Mouse (Mus musculus): ENCODE results near the gene Gm3233. TPM values are rescaled to one million over a fixed set of nuclear protein-coding genes. Genes with fewer than 3 reads are reported as not detected.
"Not testable (repeated sequence)": the region's sequence is repeated elsewhere in the genome, so short reads cannot be mapped to it uniquely, and the experiment has no call there.

Gene Gm3233
- polyA plus RNA-seq, 1 experiment, result not detected

DNA sequence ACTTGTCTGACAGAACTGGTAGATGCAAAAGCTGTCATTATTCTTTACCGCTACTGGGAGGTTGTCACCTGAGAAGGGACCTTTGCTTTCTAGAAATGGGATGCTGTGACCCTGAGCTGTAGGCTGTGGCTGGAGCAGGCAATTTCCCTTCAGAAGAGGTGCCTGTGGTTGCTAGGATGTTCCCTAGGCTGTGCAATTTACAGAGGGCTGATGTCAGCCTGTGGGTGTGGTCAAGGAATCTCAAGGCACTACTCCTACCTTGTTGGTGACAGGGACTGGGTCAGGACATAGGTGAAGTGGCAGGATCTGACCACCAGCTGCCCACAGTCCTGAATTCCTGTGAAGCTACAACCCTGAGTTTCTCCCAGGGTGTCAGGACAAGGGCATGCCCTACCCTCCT, 10.2 kb upstream of the Gm3233 start:
- DNase-seq, result no peak
- Histone ChIP-seq H3K4me3 (replicated peaks; ENCODE audit: extremely low read depth, low read depth, low read length) (no peak overlapping the region), H3K4me1 (ENCODE audit: control insufficient read depth, insufficient read depth, low read length) (no peaks in the 10 kb centered on the region)
- no peak for TF ChIP-seq CTCF (IDR thresholded peaks at IDR 0.05; ENCODE audit: insufficient read depth, low read length)
- TF ChIP-seq POLR2A (IDR thresholded peaks at IDR 0.05; ENCODE audit: borderline replicate concordance, extremely low read depth, low read depth, low read length), result no peak
- 81% methylated on average over 1 of the region's 1 CpGs for WGBS

DNA sequence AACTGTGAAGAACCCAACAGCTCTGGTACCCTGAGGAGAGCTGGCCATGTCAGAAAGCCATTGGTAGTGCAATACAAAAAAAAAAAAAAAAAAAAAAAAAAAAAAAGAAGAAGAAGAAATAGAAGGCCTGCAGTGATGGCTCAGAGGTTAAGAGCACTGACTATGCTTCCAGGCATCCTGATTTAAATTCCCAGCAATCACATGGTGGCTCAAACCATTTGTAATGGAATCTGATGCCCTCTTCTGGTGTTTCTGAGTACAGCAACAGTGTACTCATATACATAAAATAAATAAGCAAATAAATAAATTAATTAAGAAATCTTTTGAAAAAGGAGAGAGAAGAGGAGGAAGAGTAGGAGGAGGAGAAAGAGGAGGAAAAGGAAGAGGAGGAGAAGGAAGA, 6.0 kb downstream of the Gm3233 start:
- TF ChIP-seq CTCF (IDR thresholded peaks at IDR 0.05; ENCODE audit: insufficient read depth, low read length), result no peak
- no peak for TF ChIP-seq POLR2A (IDR thresholded peaks at IDR 0.05; ENCODE audit: borderline replicate concordance, extremely low read depth, low read depth, low read length)
- no peaks in the 10 kb centered on the region for H3K4me1 ChIP-seq (ENCODE audit: control insufficient read depth, insufficient read depth, low read length)
- no peak for DNase-seq
- no peak overlapping the region for H3K4me3 ChIP-seq (replicated peaks; ENCODE audit: extremely low read depth, low read depth, low read length)

DNA sequence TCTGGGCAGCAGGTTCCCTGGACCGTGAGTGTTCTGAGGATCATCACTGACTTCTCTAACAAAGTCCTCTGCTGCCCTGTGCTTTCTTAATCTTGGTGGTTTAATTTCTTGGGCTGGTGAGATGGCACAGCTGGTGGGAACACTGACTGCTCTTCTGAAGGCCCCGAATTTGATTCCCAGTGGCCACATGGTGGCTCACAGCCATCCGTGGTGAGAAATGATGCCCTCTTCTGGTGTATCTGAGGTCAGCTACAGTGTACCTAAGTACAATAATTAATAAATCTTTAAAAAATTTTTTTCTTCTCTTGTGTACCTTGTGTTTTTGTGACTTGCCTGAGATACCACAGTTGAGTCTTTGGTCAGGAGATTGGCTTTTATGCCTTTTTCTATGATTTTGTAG, 7.2 kb downstream of the Gm3233 start:
- 44% methylated on average over 3 of the region's 3 CpGs for WGBS
- not testable (repeated sequence) for DNase-seq; H3K4me3 ChIP-seq (replicated peaks; ENCODE audit: extremely low read depth, low read depth, low read length); H3K4me1 ChIP-seq (ENCODE audit: control insufficient read depth, insufficient read depth, low read length)

DNA sequence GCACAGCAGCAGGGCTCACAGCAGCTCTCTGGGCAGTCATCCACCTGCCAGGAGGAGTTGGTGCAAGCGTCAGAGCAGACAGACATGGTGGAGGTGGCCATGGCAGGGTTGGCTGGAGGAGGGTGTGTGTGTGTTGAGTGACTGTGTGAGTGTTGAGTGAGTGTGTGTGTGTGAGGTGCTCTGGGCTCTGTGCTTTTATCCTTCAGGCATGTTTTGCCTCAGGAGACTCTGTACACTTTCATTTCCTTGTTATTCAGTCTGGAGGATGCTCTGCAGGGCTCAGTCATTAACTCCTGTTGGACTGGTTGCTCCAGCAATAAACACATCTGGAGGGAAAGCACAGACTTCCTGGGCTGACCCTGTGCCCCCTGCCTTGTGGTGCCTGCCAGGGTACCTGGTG, 8.2 kb downstream of the Gm3233 start, which contains the start of gene Gm9736:
TSS of gene Gm9736 (minus strand) at position 101 of the 400 bp plus-strand sequence.
- H3K4me1 ChIP-seq (ENCODE audit: control insufficient read depth, insufficient read depth, low read length); DNase-seq; H3K4me3 ChIP-seq (replicated peaks; ENCODE audit: extremely low read depth, low read depth, low read length): not testable (repeated sequence)
- WGBS, result 63% methylated on average over 1 of the region's 1 CpGs

DNA sequence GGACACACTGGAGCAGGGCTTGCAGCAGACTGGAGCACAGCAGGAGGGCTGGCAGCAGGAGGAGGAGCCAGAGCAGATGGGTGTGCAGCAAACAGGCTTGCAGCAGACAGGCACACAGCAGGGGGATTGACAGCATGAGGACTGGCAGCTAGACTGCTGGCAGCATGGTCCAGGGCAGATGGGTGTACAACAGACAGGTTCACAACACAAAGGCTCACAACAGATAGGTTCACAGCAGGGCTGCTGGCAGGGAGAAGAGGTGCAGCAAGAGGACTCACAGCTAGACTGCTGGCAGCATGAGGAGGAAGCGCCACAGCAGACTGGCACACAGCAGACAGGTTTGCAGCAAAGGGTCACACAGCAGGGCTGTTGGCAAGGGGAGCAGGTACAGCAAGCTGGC, 8.8 kb downstream of the Gm3233 start:
- 80% methylated on average over 1 of the region's 1 CpGs for WGBS
- DNase-seq; H3K4me3 ChIP-seq (replicated peaks; ENCODE audit: extremely low read depth, low read depth, low read length); H3K4me1 ChIP-seq (ENCODE audit: control insufficient read depth, insufficient read depth, low read length): not testable (repeated sequence)

DNA sequence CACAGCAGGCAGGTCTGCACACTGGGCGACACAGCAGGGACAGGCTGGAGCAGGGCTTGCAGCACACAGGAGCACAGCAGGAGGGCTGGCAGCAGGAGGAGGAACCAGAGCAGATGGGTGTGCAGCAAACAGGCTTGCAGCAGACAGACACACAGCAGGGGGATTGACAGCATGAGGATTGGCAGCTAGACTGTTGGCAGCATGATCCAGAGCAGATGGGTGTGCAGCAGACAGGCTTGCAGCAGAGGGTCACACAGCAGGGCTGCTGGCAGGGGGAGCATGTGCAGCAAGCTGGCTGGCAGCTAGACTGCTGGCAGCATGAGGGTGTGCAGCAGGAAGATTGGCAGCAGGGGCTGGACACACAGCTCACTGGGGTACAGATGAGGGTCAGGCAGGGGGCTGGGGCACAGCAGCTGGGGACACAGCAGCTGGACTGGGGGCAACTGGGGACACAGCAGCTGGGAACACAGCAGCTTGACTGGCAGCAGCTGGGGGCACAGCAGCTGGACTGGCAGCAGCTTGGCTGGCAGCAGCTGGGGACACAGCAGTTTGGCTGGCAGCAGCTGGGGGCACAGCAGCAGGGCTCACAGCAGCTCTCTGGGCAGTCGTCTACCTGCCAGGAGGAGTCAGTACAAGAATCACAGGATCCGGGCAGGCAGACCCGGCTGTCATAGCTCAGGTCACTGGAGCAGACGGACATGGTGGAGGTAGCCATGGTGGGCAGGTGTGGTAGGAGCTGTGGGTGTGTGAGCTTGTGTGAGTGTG, 17.4 kb downstream of the Gm3233 start, which contains the start of gene Gm18596:
TSS of gene Gm18596 (minus strand) at position 715 of the 765 bp plus-strand sequence.
- DNase-seq; H3K4me1 ChIP-seq (ENCODE audit: control insufficient read depth, insufficient read depth, low read length); H3K4me3 ChIP-seq (replicated peaks; ENCODE audit: extremely low read depth, low read depth, low read length): not testable (repeated sequence)
- WGBS, result 56% methylated on average over 5 of the region's 5 CpGs

DNA sequence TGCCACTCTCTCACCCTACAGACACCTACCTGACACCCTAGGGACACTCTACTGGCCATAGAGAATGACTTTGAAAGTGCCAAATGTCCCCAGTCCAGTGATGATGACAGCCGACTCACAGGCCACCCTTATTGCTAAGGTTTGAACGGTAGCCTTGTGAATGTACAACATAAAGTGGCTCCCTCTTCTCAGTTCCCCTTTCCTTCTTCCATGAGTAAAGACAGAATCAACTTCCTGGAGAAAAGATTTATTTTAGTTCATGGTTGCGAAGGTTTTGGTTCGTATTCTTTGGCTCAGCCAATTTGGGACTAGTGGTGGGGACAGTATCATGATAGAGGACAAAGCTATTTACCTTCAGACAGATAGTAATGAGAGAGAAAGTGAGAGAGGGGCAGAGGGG, 20.6 kb downstream of the Gm3233 start:
- no peaks in the 10 kb centered on the region for H3K4me1 ChIP-seq (ENCODE audit: control insufficient read depth, insufficient read depth, low read length)
- TF ChIP-seq POLR2A (IDR thresholded peaks at IDR 0.05; ENCODE audit: borderline replicate concordance, extremely low read depth, low read depth, low read length) (no peak), CTCF (IDR thresholded peaks at IDR 0.05; ENCODE audit: insufficient read depth, low read length) (no peak)
- H3K4me3 ChIP-seq (replicated peaks; ENCODE audit: extremely low read depth, low read depth, low read length), result no peak overlapping the region
- no peak for DNase-seq
- 77% methylated on average over 4 of the region's 4 CpGs for WGBS

DNA sequence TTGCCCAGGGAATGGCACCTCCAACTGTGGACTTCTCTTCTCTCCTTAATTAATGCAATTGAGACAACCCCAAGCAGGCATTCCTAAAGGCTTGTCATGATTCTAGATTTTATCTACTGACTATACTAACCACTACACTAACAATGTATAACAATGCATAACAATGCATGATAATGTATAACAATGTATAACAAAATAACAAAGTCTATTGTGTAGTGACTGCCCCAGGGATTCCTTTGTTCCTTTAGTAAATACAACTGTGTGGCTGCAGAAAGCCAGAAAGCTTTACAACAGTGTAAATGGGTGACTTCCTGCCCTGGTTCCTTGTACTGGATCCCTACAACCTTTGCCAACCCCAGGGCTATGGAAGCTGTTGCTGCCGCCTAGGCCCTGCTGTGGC, 23.6 kb downstream of the Gm3233 start:
- Histone ChIP-seq H3K4me3 (replicated peaks; ENCODE audit: extremely low read depth, low read depth, low read length) (no peak overlapping the region), H3K4me1 (ENCODE audit: control insufficient read depth, insufficient read depth, low read length) (no peaks in the 10 kb centered on the region)
- DNase-seq, result no peak
- 88% methylated on average over 1 of the region's 1 CpGs for WGBS
- TF ChIP-seq POLR2A (IDR thresholded peaks at IDR 0.05; ENCODE audit: borderline replicate concordance, extremely low read depth, low read depth, low read length) (no peak), CTCF (IDR thresholded peaks at IDR 0.05; ENCODE audit: insufficient read depth, low read length) (no peak)

DNA sequence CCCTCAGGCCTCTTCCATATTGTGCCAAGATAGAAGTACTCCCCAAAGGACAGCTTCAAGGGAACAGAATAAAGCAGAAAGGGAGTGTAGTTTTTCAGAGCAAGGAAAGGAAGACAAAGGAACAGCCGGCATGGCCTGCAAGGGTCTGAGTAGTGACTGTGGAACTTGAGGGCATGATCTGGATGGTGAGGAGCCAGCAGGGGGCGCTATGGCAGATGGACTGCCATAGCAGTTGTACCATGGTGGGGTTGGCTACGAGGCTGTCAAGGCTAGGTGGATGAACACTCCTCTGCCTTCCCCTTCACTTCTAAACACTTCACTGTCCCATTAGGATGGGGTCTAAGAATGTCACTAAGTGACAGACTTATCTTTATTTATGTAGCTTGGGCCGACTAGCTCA, 30.2 kb downstream of the Gm3233 start:
- Histone ChIP-seq H3K4me3 (replicated peaks; ENCODE audit: extremely low read depth, low read depth, low read length) (no peak overlapping the region), H3K4me1 (ENCODE audit: control insufficient read depth, insufficient read depth, low read length) (no peaks in the 10 kb centered on the region)
- no peak for DNase-seq
- TF ChIP-seq CTCF (IDR thresholded peaks at IDR 0.05; ENCODE audit: insufficient read depth, low read length), result peak; percentile 37
- TF ChIP-seq POLR2A (IDR thresholded peaks at IDR 0.05; ENCODE audit: borderline replicate concordance, extremely low read depth, low read depth, low read length), result no peak
- 46% methylated on average over 4 of the region's 4 CpGs for WGBS

DNA sequence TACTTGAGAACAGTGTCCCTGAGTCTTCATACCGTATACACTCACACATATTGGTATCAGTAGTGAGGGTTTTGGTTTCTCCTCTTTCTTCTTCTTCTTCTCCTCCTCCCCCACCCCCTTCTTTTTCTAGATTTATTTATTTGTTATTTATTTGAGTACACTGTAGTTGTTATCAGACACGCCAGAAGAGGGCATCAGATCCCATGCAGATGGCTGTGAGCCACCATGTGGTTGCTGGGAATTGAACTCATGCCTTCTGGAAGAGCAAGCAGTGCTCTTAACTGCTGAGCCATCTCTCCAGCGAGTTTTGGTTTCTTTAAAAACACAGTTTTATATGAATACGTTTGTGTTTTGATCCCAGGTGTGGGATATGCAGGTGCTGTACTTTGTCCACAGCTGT, 31.2 kb downstream of the Gm3233 start:
- WGBS, result 61% methylated on average over 4 of the region's 4 CpGs
- Histone ChIP-seq H3K4me3 (replicated peaks; ENCODE audit: extremely low read depth, low read depth, low read length) (no peak overlapping the region), H3K4me1 (ENCODE audit: control insufficient read depth, insufficient read depth, low read length) (no peaks in the 10 kb centered on the region)
- TF ChIP-seq CTCF (IDR thresholded peaks at IDR 0.05; ENCODE audit: insufficient read depth, low read length) (no peak), POLR2A (IDR thresholded peaks at IDR 0.05; ENCODE audit: borderline replicate concordance, extremely low read depth, low read depth, low read length) (no peak)
- DNase-seq, result no peak

DNA sequence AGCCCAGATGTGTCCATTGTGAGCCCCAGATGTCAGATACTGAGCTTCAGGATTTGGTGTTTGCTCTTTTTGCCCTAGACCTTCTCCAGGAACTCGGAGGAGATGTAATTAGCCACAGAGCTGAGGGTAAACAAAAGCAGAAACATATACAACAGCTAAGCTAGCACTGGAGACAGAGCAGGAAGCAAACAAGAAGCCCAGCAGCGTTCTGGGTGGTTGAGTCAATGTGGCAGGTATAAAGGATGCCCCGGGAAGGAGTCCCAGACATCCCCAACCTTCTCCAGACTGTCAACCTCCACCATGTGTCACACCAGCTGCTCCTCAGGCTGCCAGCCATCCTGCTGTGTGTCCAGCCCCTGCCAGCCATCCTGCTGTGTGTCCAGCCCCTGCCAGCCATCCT, 33.3 kb downstream of the Gm3233 start, which contains the start of gene Gm10100:
TSS of gene Gm10100 (plus strand) at position 301 of the 400 bp plus-strand sequence.
- Histone ChIP-seq H3K4me1 (ENCODE audit: control insufficient read depth, insufficient read depth, low read length) (no peaks in the 10 kb centered on the region), H3K4me3 (replicated peaks; ENCODE audit: extremely low read depth, low read depth, low read length) (no peak within 1 kb of the TSS)
- 18% methylated on average over 3 of the region's 3 CpGs for WGBS
- no peak for DNase-seq
- TF ChIP-seq POLR2A (IDR thresholded peaks at IDR 0.05; ENCODE audit: borderline replicate concordance, extremely low read depth, low read depth, low read length) (no peak), CTCF (IDR thresholded peaks at IDR 0.05; ENCODE audit: insufficient read depth, low read length) (no peak)
